Mouse (Mus musculus): ENCODE measurements around the gene 1700029I15Rik. TPM values are rescaled to one million over a fixed set of nuclear protein-coding genes. Genes with fewer than 3 reads are reported as not detected.

The 1700029I15Rik gene
- polyA plus RNA-seq, 2 experiments, result 0.85 to 1.1 TPM

DNA sequence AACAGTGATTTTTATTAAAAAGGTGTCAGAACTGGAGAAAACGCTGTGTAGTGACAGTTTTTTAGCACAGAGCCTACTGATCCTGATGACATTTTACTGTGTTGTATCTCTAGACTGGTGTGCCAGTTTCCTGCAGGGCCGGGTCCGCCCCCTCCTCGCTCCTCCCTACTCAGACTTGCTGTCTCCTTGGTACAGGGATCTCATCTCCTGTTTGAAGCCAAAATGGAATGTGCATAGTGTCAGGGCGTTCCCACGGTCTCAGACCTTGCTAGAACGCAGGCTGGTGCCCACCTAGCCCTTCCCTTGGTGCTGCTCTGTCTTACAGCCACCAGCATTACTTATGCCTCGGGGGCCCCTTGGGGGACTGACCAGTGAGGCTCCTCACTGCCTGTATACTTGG, 20.5 kb upstream of the 1700029I15Rik start:
- Histone ChIP-seq H3K27me3 (ENCODE audit: control insufficient read depth, insufficient read depth, low read length) (no peaks in the 10 kb centered on the region), H3K9me3 (ENCODE audit: control insufficient read depth, low read length) (no peaks in the 10 kb centered on the region), H3K9ac (replicated peaks) (no peak overlapping the region), H3K4me2 (ENCODE audit: low read depth) (no peak overlapping the region), H3K36me3 (replicated peaks; ENCODE audit: control insufficient read depth, insufficient read depth, low read depth) (no peaks in the 10 kb centered on the region), H3K4me3 (ENCODE audit: insufficient read depth in 1 of 2, low read depth in 2 of 2, low read length in 2 of 2) (no peak overlapping the region), H3K4me1 (replicated peaks; ENCODE audit: control insufficient read depth in 2 of 2, insufficient read depth in 2 of 2, low read length in 1 of 2) (0 out of 4 replicates have a peak, but pooled peaks cover 0 to 2% of the 10 kb centered on the region in 2 experiments), H3K27ac (no peak overlapping the region)
- TF ChIP-seq EP300 (IDR thresholded peaks at IDR 0.05; ENCODE audit: low read depth) (no peak), CTCF (IDR thresholded peaks at IDR 0.05; ENCODE audit: low read depth) (no peak)
- DNase-seq (ENCODE audit: low read depth in 3 of 3, low spot score in 3 of 3) (no peak), ATAC-seq (ENCODE audit: insufficient read depth) (no peak)
- WGBS (ENCODE audit: insufficient replicate concordance), result 71% methylated on average over 8 of the region's 8 CpGs

DNA sequence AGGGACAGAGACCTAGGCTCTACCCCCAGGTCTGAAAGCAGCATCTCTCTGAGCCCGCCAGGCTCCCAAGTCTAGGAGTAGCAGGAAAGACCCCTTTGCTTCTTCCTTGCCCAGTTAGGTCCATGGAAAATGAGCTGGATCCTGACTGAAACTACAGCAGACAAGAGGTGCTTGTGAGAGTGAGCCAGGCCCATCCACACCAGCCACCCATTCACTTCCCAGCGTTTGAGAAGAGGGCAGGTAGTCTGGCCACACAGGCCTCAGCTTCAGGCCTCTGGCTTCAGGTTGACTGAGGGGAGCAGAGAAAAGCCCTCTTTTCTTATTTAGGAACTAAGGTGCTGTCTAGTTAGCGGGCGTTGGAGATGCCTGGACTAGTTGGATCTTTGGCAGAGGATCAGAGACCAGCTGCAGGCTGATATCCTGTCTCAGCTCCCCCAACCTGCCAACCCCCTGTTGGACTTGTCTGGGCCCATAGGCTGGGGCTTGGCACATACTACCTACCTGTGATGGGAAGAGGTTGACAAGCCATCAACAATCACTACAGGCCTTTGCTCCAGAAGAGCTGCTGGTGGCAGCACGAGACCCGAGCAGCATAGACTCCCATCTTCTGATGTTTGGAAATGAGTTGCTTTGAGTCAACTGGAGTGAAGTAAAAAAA, 19.6 kb upstream of the 1700029I15Rik start:
- Histone ChIP-seq H3K9ac (replicated peaks) (no peak overlapping the region), H3K27ac (no peak overlapping the region), H3K9me3 (ENCODE audit: control insufficient read depth, low read length) (no peaks in the 10 kb centered on the region), H3K4me1 (replicated peaks; ENCODE audit: control insufficient read depth in 2 of 2, insufficient read depth in 2 of 2, low read length in 1 of 2) (0 out of 4 replicates have a peak, but pooled peaks cover 0 to 2% of the 10 kb centered on the region in 2 experiments), H3K4me2 (ENCODE audit: low read depth) (no peak overlapping the region), H3K4me3 (ENCODE audit: insufficient read depth in 1 of 2, low read depth in 2 of 2, low read length in 2 of 2) (no peak overlapping the region), H3K36me3 (replicated peaks; ENCODE audit: control insufficient read depth, insufficient read depth, low read depth) (no peaks in the 10 kb centered on the region), H3K27me3 (ENCODE audit: control insufficient read depth, insufficient read depth, low read length) (no peaks in the 10 kb centered on the region)
- DNase-seq (ENCODE audit: low read depth in 3 of 3, low spot score in 3 of 3) (no peak), ATAC-seq (ENCODE audit: insufficient read depth) (no peak)
- 76% methylated on average over 6 of the region's 6 CpGs for WGBS (ENCODE audit: insufficient replicate concordance)
- TF ChIP-seq CTCF (IDR thresholded peaks at IDR 0.05; ENCODE audit: low read depth) (no peak), EP300 (IDR thresholded peaks at IDR 0.05; ENCODE audit: low read depth) (no peak)

DNA sequence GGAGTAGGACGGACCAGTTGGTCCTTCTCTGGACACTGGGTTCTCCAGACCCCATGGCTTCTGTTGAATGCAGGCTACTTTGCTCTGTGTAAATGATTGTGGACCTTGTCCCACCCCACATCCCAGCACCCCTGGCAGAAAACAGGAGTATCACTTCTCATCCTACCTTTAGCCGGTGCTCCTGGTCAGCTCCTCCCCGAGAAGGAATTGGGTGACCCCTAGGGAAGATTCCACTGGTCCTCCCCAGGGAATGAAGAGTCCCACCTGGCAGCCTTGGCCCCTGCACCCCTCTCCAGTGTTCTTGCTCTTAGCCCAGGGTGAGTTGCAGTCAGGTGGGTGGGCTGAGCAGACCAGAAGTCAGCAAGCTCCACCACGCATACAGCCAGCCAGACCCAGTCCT, 18.3 kb upstream of the 1700029I15Rik start:
- no peak for DNase-seq (ENCODE audit: low read depth in 3 of 3, low spot score in 3 of 3)
- Histone ChIP-seq H3K27ac (no peak overlapping the region), H3K36me3 (replicated peaks; ENCODE audit: control insufficient read depth, insufficient read depth, low read depth) (no peaks in the 10 kb centered on the region), H3K9ac (replicated peaks) (no peak overlapping the region), H3K4me3 (ENCODE audit: insufficient read depth in 1 of 2, low read depth in 2 of 2, low read length in 2 of 2) (no peak overlapping the region), H3K9me3 (ENCODE audit: control insufficient read depth, low read length) (no peaks in the 10 kb centered on the region), H3K4me2 (ENCODE audit: low read depth) (no peak overlapping the region), H3K27me3 (ENCODE audit: control insufficient read depth, insufficient read depth, low read length) (peaks cover under 1% of the 10 kb centered on the region; the same call in 1 of the 2 replicates), H3K4me1 (replicated peaks; ENCODE audit: control insufficient read depth in 2 of 2, insufficient read depth in 2 of 2, low read length in 1 of 2) (0 out of 4 replicates have a peak, but pooled peaks cover 0 to 2% of the 10 kb centered on the region in 2 experiments)
- no peak for TF ChIP-seq CTCF (IDR thresholded peaks at IDR 0.05; ENCODE audit: low read depth)
- TF ChIP-seq EP300 (IDR thresholded peaks at IDR 0.05; ENCODE audit: low read depth), result no peak
- ATAC-seq (ENCODE audit: insufficient read depth), result no peak
- 75% methylated on average over 4 of the region's 4 CpGs for WGBS (ENCODE audit: insufficient replicate concordance)

DNA sequence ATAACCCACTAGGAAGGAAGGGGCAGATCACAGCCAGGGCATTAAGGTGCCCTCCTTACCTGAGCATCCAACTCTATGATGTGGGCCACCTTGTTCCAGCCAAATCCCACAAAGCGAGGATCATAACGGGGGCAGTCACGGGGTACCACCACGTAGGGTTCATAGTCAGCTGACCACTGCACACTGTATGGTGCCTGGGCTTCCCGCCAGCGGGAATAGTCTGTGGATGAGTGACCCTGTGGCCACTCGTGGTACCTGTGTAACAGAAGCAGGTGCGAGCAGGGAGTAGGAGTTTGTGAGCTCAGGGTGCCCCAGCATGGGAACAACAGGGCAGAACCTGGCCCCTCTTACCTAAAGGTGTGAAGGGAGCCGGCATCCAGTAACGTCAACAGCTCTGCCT, 16.8 kb upstream of the 1700029I15Rik start:
- WGBS (ENCODE audit: insufficient replicate concordance), result 77% methylated on average over 10 of the region's 10 CpGs

GRCm38 (mm10) chr2:92367383-92368029, 14.8 kb upstream of the 1700029I15Rik start:
- peaks cover 34% of the 10 kb centered on the region for H3K27me3 ChIP-seq (ENCODE audit: control insufficient read depth, insufficient read depth, low read length)
- H3K4me2 ChIP-seq (ENCODE audit: low read depth), result no peak overlapping the region
- H3K36me3 ChIP-seq (replicated peaks; ENCODE audit: control insufficient read depth, insufficient read depth, low read depth), result no peaks in the 10 kb centered on the region
- DNase-seq (ENCODE audit: low read depth in 3 of 3, low spot score in 3 of 3), result no peak
- no peaks in the 10 kb centered on the region for H3K4me1 ChIP-seq (replicated peaks; ENCODE audit: control insufficient read depth in 2 of 2, insufficient read depth in 2 of 2, low read length in 1 of 2)
- TF ChIP-seq CTCF (IDR thresholded peaks at IDR 0.05; ENCODE audit: low read depth), result no peak
- TF ChIP-seq EP300 (IDR thresholded peaks at IDR 0.05; ENCODE audit: low read depth), result no peak
- no peak overlapping the region for H3K9ac ChIP-seq (replicated peaks)
- H3K9me3 ChIP-seq (ENCODE audit: control insufficient read depth, low read length), result no peaks in the 10 kb centered on the region
- H3K27ac ChIP-seq, result no peak overlapping the region
- no peak for ATAC-seq (ENCODE audit: insufficient read depth)
- H3K4me3 ChIP-seq (ENCODE audit: insufficient read depth in 1 of 2, low read depth in 2 of 2, low read length in 2 of 2), result no peak overlapping the region
- 32% methylated on average over 20 of the region's 20 CpGs for WGBS (ENCODE audit: insufficient replicate concordance)

More for the DNA sequence above, 16.8 kb upstream of the 1700029I15Rik start:
- Histone ChIP-seq H3K4me2 (ENCODE audit: low read depth) (no peak overlapping the region), H3K4me3 (ENCODE audit: insufficient read depth in 1 of 2, low read depth in 2 of 2, low read length in 2 of 2) (no peak overlapping the region), H3K27me3 (ENCODE audit: control insufficient read depth, insufficient read depth, low read length) (peaks cover 15% of the 10 kb centered on the region), H3K9ac (replicated peaks) (no peak overlapping the region), H3K9me3 (ENCODE audit: control insufficient read depth, low read length) (no peaks in the 10 kb centered on the region), H3K27ac (no peak overlapping the region), H3K4me1 (replicated peaks; ENCODE audit: control insufficient read depth in 2 of 2, insufficient read depth in 2 of 2, low read length in 1 of 2) (0 out of 4 replicates have a peak, but pooled peaks cover 0 to under 1% of the 10 kb centered on the region in 2 experiments), H3K36me3 (replicated peaks; ENCODE audit: control insufficient read depth, insufficient read depth, low read depth) (no peaks in the 10 kb centered on the region)
- ATAC-seq (ENCODE audit: insufficient read depth) (no peak), DNase-seq (ENCODE audit: low read depth in 3 of 3, low spot score in 3 of 3) (no peak)
- TF ChIP-seq CTCF (IDR thresholded peaks at IDR 0.05; ENCODE audit: low read depth) (no peak), EP300 (IDR thresholded peaks at IDR 0.05; ENCODE audit: low read depth) (no peak)

All from liver, embryonic 14.5 days (tissue).